Mouse (Mus musculus) bone marrow macrophage, adult 2 months (primary cell): ENCODE measurements at regions not wholly inside any gene's neighbourhood (a gene's known extent, or its start where the extent isn't known, plus 50 kb on each side); places are given as distances from the start of the nearest gene placed in this dataset.

Experiments
- CTCF ChIP-seq: IDR thresholded peaks from 2 replicates; pipeline ENCODE4 v1.5.1; 2012; ENCODE audit warnings: low read depth, mild to moderate bottlenecking, low read length, moderate library complexity
- POLR2A ChIP-seq: IDR thresholded peaks from 2 replicates; pipeline ENCODE4 v1.6.1; 2012; ENCODE audit warnings: mild to moderate bottlenecking, low read depth, low read length, borderline replicate concordance

GRCm38 (mm10) chr11:43344767-43345561 lies 81.1 kb downstream of the Pttg1 start:
- TF ChIP-seq POLR2A, result no peak
- no peak for TF ChIP-seq CTCF
